In the genomic region with DNA sequence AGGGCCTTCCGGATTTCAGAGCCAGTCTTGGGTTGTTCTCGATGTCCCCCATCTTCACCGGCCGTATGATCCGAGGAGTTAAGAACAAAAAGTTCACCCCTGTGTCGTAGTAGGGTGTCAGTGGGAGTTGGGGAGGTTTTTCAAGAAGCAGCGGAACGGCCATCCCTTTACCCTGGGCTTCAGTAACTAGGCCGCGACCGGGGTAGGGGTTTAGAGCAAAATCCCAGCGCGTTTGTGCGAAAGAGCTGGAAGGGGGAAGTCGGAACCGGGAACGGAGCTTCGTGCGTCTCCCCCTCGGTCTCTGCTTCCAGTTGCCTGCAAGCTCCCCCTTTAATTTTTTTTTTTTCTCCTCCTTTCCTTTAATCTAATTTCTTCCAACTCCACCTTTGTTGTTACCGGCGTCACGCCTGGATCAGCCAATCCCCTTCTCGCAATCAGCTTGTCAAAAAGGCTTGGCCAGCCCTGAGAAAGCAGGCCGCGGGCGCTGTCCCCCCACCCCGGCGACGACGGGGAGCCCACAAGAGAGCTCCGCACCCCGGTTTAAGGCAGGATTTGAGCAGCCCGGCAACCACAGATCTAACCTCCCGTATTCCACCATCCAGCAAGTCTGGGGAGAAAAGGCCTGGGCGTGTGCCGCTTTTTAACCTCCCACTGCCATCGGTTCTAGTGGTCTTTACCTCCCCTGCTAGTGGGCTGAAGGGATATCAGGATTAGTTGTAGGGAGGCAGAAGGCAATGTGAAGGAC, we compare ENCODE assay signal across 8 mouse cellular contexts. TPM values are rescaled to one million over a fixed set of nuclear protein-coding genes. Genes with fewer than 3 reads are reported as not detected.
DNase-seq lines count a peak whose midpoint lies in the region; ATAC-seq lines count a peak whose summit lies in the region.

No protein-coding gene starts in this region.

- intact Hi-C loops in gastrocnemius, postnatal 14 days (cut with DNase I; ENCODE audit: low total_unique reads): no loop called here

- peak; percentile 45 for ATAC-seq in inflammation-experienced regulatory T-cells, adult 6 months
- ATAC-seq in megakaryocyte, adult 5-6 weeks (ENCODE audit: poor library complexity, severe bottlenecking): peak; percentile 20

- DNase-seq in adrenal gland, adult 2 months: peak; percentile 93
- peak; percentile 83 for DNase-seq in embryo, embryonic 10.5 days (ENCODE audit: low spot score)
- DNase-seq in gastrocnemius, postnatal 14 days: peak; percentile 84
- peak; percentile 84 to 92 for DNase-seq in left cerebral cortex, adult 9 months (ENCODE audit: low spot score in 2 of 2)
- peak; percentile 90 to 92 for DNase-seq in right cerebral cortex, adult 2 months (ENCODE audit: low spot score in 2 of 2)
- DNase-seq in urinary bladder, postnatal 14 days (ENCODE audit: low spot score): peak; percentile 88

RNA-seq across cellular contexts. Expression of gene Ubtf, which starts 0.6 kb away (rescaled TPM):
- total RNA-seq in adrenal gland, adult 2 months (2021): 100 to 1,000 TPM in 1 of 2 experiments, 10 to 100 TPM in 1; 95.9 to 110 TPM
- polyA plus RNA-seq in adrenal gland, adult 2 months (2012; rRNA removed): 24.2 and 25.4 TPM in 2 replicates
- total RNA-seq in gastrocnemius, postnatal 14 days (2021): 10 to 100 TPM; 38.2 to 45.5 TPM
- 10 to 100 TPM; 42.5 to 45.0 (median 44.6) TPM for polyA plus RNA-seq in inflammation-experienced regulatory T-cells, adult 6 months (2017; shearing (Covaris generic))
- total RNA-seq in megakaryocyte, adult 5-6 weeks (2015): 19.6 and 22.4 TPM in 2 replicates
- total RNA-seq in megakaryocyte, adult 5-6 weeks (2017): 82.8 and 90.2 TPM in 2 replicates

RNA-seq across cellular contexts. Expression of gene Atxn7l3, which starts 23.7 kb away (rescaled TPM):
- total RNA-seq in adrenal gland, adult 2 months (2021): 10 to 100 TPM; 44.2 to 45.1 TPM
- 43.2 and 46.5 TPM in 2 replicates for polyA plus RNA-seq in adrenal gland, adult 2 months (2012; rRNA removed)
- 10 to 100 TPM; 15.9 to 17.5 TPM for total RNA-seq in gastrocnemius, postnatal 14 days (2021)
- 1 to 10 TPM; 6.5 to 8.0 (median 6.9) TPM for polyA plus RNA-seq in inflammation-experienced regulatory T-cells, adult 6 months (2017; shearing (Covaris generic))
- total RNA-seq in megakaryocyte, adult 5-6 weeks (2015): 24.9 and 26.9 TPM in 2 replicates
- total RNA-seq in megakaryocyte, adult 5-6 weeks (2017): 25.5 and 25.7 TPM in 2 replicates

RNA-seq across cellular contexts. Expression of gene Tmub2, which starts 35.4 kb away (rescaled TPM):
- total RNA-seq in adrenal gland, adult 2 months (2021): 10 to 100 TPM; 57.2 to 59.4 TPM
- 55.8 and 58.9 TPM in 2 replicates for polyA plus RNA-seq in adrenal gland, adult 2 months (2012; rRNA removed)
- 10 to 100 TPM; 14.8 to 14.9 TPM for total RNA-seq in gastrocnemius, postnatal 14 days (2021)
- polyA plus RNA-seq in inflammation-experienced regulatory T-cells, adult 6 months (2017; shearing (Covaris generic)): 10 to 100 TPM; 43.1 to 61.2 (median 51.8) TPM
- total RNA-seq in megakaryocyte, adult 5-6 weeks (2015): 20.8 and 22.0 TPM in 2 replicates
- 27.0 and 27.5 TPM in 2 replicates for total RNA-seq in megakaryocyte, adult 5-6 weeks (2017)

RNA-seq across cellular contexts. Expression of gene Slc4a1, which starts 45.9 kb away (rescaled TPM):
- total RNA-seq in adrenal gland, adult 2 months (2021): under 1 TPM; 0.35 to 0.49 TPM
- polyA plus RNA-seq in adrenal gland, adult 2 months (2012; rRNA removed): 0.02 TPM in 1 of 2 replicates, not detected in the other
- 1 to 10 TPM in 1 of 2 experiments, under 1 TPM in 1; 0.59 to 1.5 TPM for total RNA-seq in gastrocnemius, postnatal 14 days (2021)
- polyA plus RNA-seq in inflammation-experienced regulatory T-cells, adult 6 months (2017; shearing (Covaris generic)): under 1 TPM in 1 of 3 experiments, not detected in 2; 0.08 TPM
- 3.3 and 8.2 TPM in 2 replicates for total RNA-seq in megakaryocyte, adult 5-6 weeks (2015)
- 3.3 and 7.2 TPM in 2 replicates for total RNA-seq in megakaryocyte, adult 5-6 weeks (2017)

RNA-seq across cellular contexts. Expression of gene Asb16, which starts 51.6 kb away (rescaled TPM):
- under 1 TPM; 0.12 to 0.45 TPM for total RNA-seq in adrenal gland, adult 2 months (2021)
- 0.75 and 0.95 TPM in 2 replicates for polyA plus RNA-seq in adrenal gland, adult 2 months (2012; rRNA removed)
- 10 to 100 TPM; 58.9 to 61.2 TPM for total RNA-seq in gastrocnemius, postnatal 14 days (2021)
- polyA plus RNA-seq in inflammation-experienced regulatory T-cells, adult 6 months (2017; shearing (Covaris generic)): not detected
- total RNA-seq in megakaryocyte, adult 5-6 weeks (2015): 0.04 TPM in 1 of 2 replicates, not detected in the other
- not detected in 2 replicates for total RNA-seq in megakaryocyte, adult 5-6 weeks (2017)

Comparison
In these comparisons a context has a peak if more than half of its experiments do, and no peak if none do; other contexts are left out.
1. Peak in every context shown above with its lines: DNase-seq and ATAC-seq.